Mouse (Mus musculus) forebrain, embryonic 12.5 days (tissue): ENCODE data around the gene Bsn. TPM values are rescaled to one million over a fixed set of nuclear protein-coding genes. Genes with fewer than 3 reads are reported as not detected.
A peak's percentile ranks its signal among the peaks of the same experiment; 100 is the strongest.

Source experiments
- ATAC-seq: fragments of 200-750 bp; cut with Nextera tagmentation; 2 replicates; pipeline ENCODE4 v1.8.0; 2017; ENCODE audit warnings: moderate TSS enrichment; ENCODE audit not compliant: low FRiP score
- H3K27ac ChIP-seq: fragments of 300-500 bp; sonication (generic); 2 replicates; pipeline ENCODE4 v1.5.1; 2016; ENCODE audit warnings: mild to moderate bottlenecking
- H3K27me3 ChIP-seq: fragments of 300-500 bp; sonication (generic); 2 replicates; pipeline ENCODE4 v1.6.1; 2016; ENCODE audit warnings: mild to moderate bottlenecking
- H3K36me3 ChIP-seq: fragments of 300-500 bp; sonication (generic); replicated peaks from 2 replicates; pipeline ENCODE4 v1.6.1; 2016; ENCODE audit warnings: mild to moderate bottlenecking
- H3K4me1 ChIP-seq: fragments of 300-500 bp; sonication (generic); 2 replicates; pipeline ENCODE4 v1.6.1; 2016
- H3K4me2 ChIP-seq: fragments of 300-500 bp; sonication (generic); 2 replicates; pipeline ENCODE4 v1.6.1; 2016; ENCODE audit warnings: mild to moderate bottlenecking, moderate library complexity
- H3K4me3 ChIP-seq: fragments of 300-500 bp; sonication (generic); replicated peaks from 2 replicates; pipeline ENCODE4 v1.5.1; 2016; ENCODE audit warnings: mild to moderate bottlenecking
- H3K9ac ChIP-seq: fragments of 300-500 bp; sonication (generic); 2 replicates; pipeline ENCODE4 v1.6.1; 2016; ENCODE audit warnings: mild to moderate bottlenecking
- H3K9me3 ChIP-seq: fragments of 300-500 bp; sonication (generic); 2 replicates; pipeline ENCODE4 v1.6.1; 2016
- WGBS: fragments of 180-500 bp; shearing (Covaris S2); methylation state at CpG from one replicate; pipeline ENCODE4 v1.1.7; 2016; 5-methylcytosine and 5-hydroxymethylcytosine counted together
- polyA plus RNA-seq: library from polyadenylated mRNA; unstranded; fragments of >200 nt; fragmentation: Nextera tagmentation; extraction: Ambion mirVana; gene quantifications from 2 replicates; pipeline ENCODE4 v1.2.1, GENCODE M21; 2016

Bsn gene
- polyA plus RNA-seq, 1 experiment from 2014 or later: 3.6 TPM

- Histone ChIP-seq H3K27ac (peak overlapping the region; percentile 79), H3K36me3 (peaks cover 35% of the 10 kb centered on the region), H3K4me2 (peak overlapping the region; percentile 97), H3K4me1 (peaks cover 22% of the 10 kb centered on the region), H3K9ac (peak overlapping the region; percentile 81), H3K4me3 (peak overlapping the region; percentile 74), H3K27me3 (no peaks in the 10 kb centered on the region), H3K9me3 (no peaks in the 10 kb centered on the region)
- ATAC-seq: peak; percentile 10
- 0% methylated on average over 16 of the region's 16 CpGs for WGBS
Observed at GRCm38 (mm10) chr9:108094998-108095411, 95.2 kb downstream of the Bsn start.

- peak within 1 kb of the TSS; percentile 97 for H3K4me2 ChIP-seq
- H3K27me3 ChIP-seq: no peaks in the 10 kb centered on the region
- H3K9ac ChIP-seq: peak within 1 kb of the TSS; percentile 81
- ATAC-seq: peak; percentile 95
- WGBS: 0% methylated on average over 52 of the region's 52 CpGs
- H3K4me1 ChIP-seq: peaks cover 22% of the 10 kb centered on the region
- H3K36me3 ChIP-seq: peaks cover 39% of the 10 kb centered on the region
- H3K9me3 ChIP-seq: no peaks in the 10 kb centered on the region
- H3K27ac ChIP-seq: peak within 1 kb of the TSS; percentile 79
- peak within 1 kb of the TSS; percentile 74 for H3K4me3 ChIP-seq
Observed at GRCm38 (mm10) chr9:108094184-108094941, 95.8 kb downstream of the Bsn start, which contains the start of gene Apeh. Gene Apeh, minus strand, starts transcription at chr9:108094606.

GRCm38 (mm10) chr9:108093586-108093985 is 96.6 kb downstream of the Bsn start:
- Histone ChIP-seq H3K27me3 (no peaks in the 10 kb centered on the region), H3K4me1 (peaks cover 22% of the 10 kb centered on the region), H3K27ac (peak overlapping the region; percentile 79; the same call in 1 of the 2 replicates), H3K4me3 (peak overlapping the region; percentile 74), H3K9ac (peak overlapping the region; percentile 81), H3K9me3 (no peaks in the 10 kb centered on the region), H3K36me3 (peaks cover 42% of the 10 kb centered on the region), H3K4me2 (peak overlapping the region; percentile 97)
- no peak for ATAC-seq
- WGBS: 77% methylated on average over 10 of the region's 10 CpGs

- peaks cover 71% of the 10 kb centered on the region for H3K36me3 ChIP-seq
- peaks cover 20% of the 10 kb centered on the region for H3K4me1 ChIP-seq
- WGBS: 97% methylated on average over 7 of the region's 7 CpGs
- no peak overlapping the region for H3K9ac ChIP-seq
- no peak overlapping the region for H3K27ac ChIP-seq
- no peak for ATAC-seq
- H3K4me3 ChIP-seq: no peak overlapping the region
- H3K4me2 ChIP-seq: no peak overlapping the region
- no peaks in the 10 kb centered on the region for H3K27me3 ChIP-seq
- H3K9me3 ChIP-seq: no peaks in the 10 kb centered on the region
Observed at GRCm38 (mm10) chr9:108090611-108091120, 99.5 kb downstream of the Bsn start.

- Histone ChIP-seq H3K9ac (no peak overlapping the region; the same call in 1 of the 2 replicates), H3K36me3 (peaks cover 63% of the 10 kb centered on the region)
- no peak for ATAC-seq
Observed at GRCm38 (mm10) chr9:108085261-108085660, 104.9 kb downstream of the Bsn start.

GRCm38 (mm10) chr9:108083561-108083960 is 106.6 kb downstream of the Bsn start:
- no peak overlapping the region for H3K9ac ChIP-seq
- 81% methylated on average over 6 of the region's 6 CpGs for WGBS
- ATAC-seq: no peak
- no peaks in the 10 kb centered on the region for H3K9me3 ChIP-seq
- peaks cover 12% of the 10 kb centered on the region for H3K4me1 ChIP-seq
- H3K4me3 ChIP-seq: no peak overlapping the region
- no peak overlapping the region for H3K27ac ChIP-seq
- no peak overlapping the region for H3K4me2 ChIP-seq
- H3K27me3 ChIP-seq: peaks cover 46% of the 10 kb centered on the region
- peaks cover 47% of the 10 kb centered on the region for H3K36me3 ChIP-seq

More at GRCm38 (mm10) chr9:108085261-108085660, 104.9 kb downstream of the Bsn start:
- no peak overlapping the region for H3K4me2 ChIP-seq
- H3K27ac ChIP-seq: no peak overlapping the region
- no peaks in the 10 kb centered on the region for H3K9me3 ChIP-seq
- no peak overlapping the region for H3K4me3 ChIP-seq
- H3K27me3 ChIP-seq: peaks cover 44% of the 10 kb centered on the region
- WGBS: 97% methylated on average over 4 of the region's 4 CpGs
- H3K4me1 ChIP-seq: 0 out of 2 replicates have a peak, but pooled peaks cover 5% of the 10 kb centered on the region

GRCm38 (mm10) chr9:108082988-108083431 is 107.2 kb downstream of the Bsn start, which contains the start of gene Rnf123:
Gene Rnf123, minus strand, starts transcription at chr9:108083346.
- WGBS: 34% methylated on average over 12 of the region's 12 CpGs
- Histone ChIP-seq H3K27ac (no peak within 1 kb of the TSS), H3K4me2 (peak within 1 kb of the TSS; percentile 10; the same call in 1 of the 2 replicates), H3K4me1 (peaks cover 18% of the 10 kb centered on the region), H3K27me3 (peaks cover 46% of the 10 kb centered on the region), H3K9me3 (no peaks in the 10 kb centered on the region), H3K4me3 (peak within 1 kb of the TSS; percentile 10), H3K36me3 (peaks cover 41% of the 10 kb centered on the region), H3K9ac (peak within 1 kb of the TSS; percentile 7; the same call in 1 of the 2 replicates)
- no peak for ATAC-seq

GRCm38 (mm10) chr9:108082549-108082948 is 107.6 kb downstream of the Bsn start:
- 5% methylated on average over 19 of the region's 19 CpGs for WGBS
- Histone ChIP-seq H3K4me3 (peak overlapping the region; percentile 10), H3K36me3 (peaks cover 37% of the 10 kb centered on the region)

GRCm38 (mm10) chr9:108080168-108080567 is 110.0 kb downstream of the Bsn start, which contains the start of gene Mst1:
Gene Mst1, plus strand, starts transcription at chr9:108080436.
- Histone ChIP-seq H3K4me1 (peaks cover 21% of the 10 kb centered on the region), H3K27ac (0 out of 2 replicates have a peak within 1 kb of the TSS, but pooled peaks have one; percentile 5)
- whole genome bisulfite sequencing: 76% methylated on average over 5 of the region's 5 CpGs

More at GRCm38 (mm10) chr9:108082549-108082948, 107.6 kb downstream of the Bsn start:
- Histone ChIP-seq H3K27ac (no peak overlapping the region), H3K4me2 (peak overlapping the region; percentile 10; the same call in 1 of the 2 replicates), H3K27me3 (peaks cover 46% of the 10 kb centered on the region), H3K9me3 (no peaks in the 10 kb centered on the region), H3K4me1 (peaks cover 21% of the 10 kb centered on the region), H3K9ac (peak overlapping the region; percentile 7; the same call in 1 of the 2 replicates)
- no peak for ATAC-seq

GRCm38 (mm10) chr9:108073141-108073930 is 116.8 kb downstream of the Bsn start:
- Histone ChIP-seq H3K27ac (no peak overlapping the region), H3K9me3 (no peaks in the 10 kb centered on the region), H3K27me3 (no peaks in the 10 kb centered on the region), H3K36me3 (peaks cover 22% of the 10 kb centered on the region), H3K4me3 (no peak overlapping the region), H3K9ac (no peak overlapping the region), H3K4me1 (peaks cover 7% of the 10 kb centered on the region), H3K4me2 (no peak overlapping the region)
- 68% methylated on average over 7 of the region's 7 CpGs for WGBS
- ATAC-seq: no peak

More at GRCm38 (mm10) chr9:108080168-108080567, 110.0 kb downstream of the Bsn start, which contains the start of gene Mst1:
- peak within 1 kb of the TSS; percentile 78 for H3K4me3 ChIP-seq
- peaks cover 13% of the 10 kb centered on the region for H3K36me3 ChIP-seq
- peak within 1 kb of the TSS; percentile 91 for H3K9ac ChIP-seq
- ATAC-seq: no peak
- peak within 1 kb of the TSS; percentile 90 for H3K4me2 ChIP-seq
- no peaks in the 10 kb centered on the region for H3K9me3 ChIP-seq
- peaks cover 46% of the 10 kb centered on the region for H3K27me3 ChIP-seq

- Histone ChIP-seq H3K4me3 (no peak overlapping the region), H3K27me3 (no peaks in the 10 kb centered on the region), H3K4me1 (no peaks in the 10 kb centered on the region), H3K9me3 (no peaks in the 10 kb centered on the region), H3K27ac (peak overlapping the region; percentile 63; the same call in 1 of the 2 replicates), H3K4me2 (no peak overlapping the region), H3K36me3 (peaks cover 22% of the 10 kb centered on the region), H3K9ac (no peak overlapping the region)
- no peak for ATAC-seq
- 61% methylated on average over 9 of the region's 9 CpGs for WGBS
Observed at GRCm38 (mm10) chr9:108072481-108072924, 117.7 kb downstream of the Bsn start.
